Mouse (Mus musculus): Measurements from ENCODE around the gene Olfr970.
"Not testable (repeated sequence)": the region's sequence is repeated elsewhere in the genome, so short reads cannot be mapped to it uniquely, and the experiment has no call there.

DNA sequence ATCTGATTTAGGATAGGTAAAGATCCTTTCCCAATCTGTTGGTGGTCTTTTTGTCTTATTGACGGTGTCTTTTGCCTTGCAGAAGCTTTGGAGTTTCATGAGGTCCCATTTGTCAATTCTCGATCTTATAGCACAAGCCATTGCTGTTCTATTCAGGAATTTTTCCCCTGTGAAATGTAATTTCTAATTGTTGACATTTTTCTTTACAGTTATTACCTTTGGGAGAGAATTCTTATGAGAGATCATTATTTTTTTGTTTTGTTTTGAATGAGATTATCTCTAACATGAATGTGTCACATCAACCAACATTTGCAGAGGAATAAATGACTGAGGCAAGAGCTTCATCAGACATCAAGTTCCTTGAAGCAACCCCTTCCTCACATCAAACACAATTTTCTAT lies 27.9 kb downstream of the Olfr970 start, which contains the start of gene Olfr971:
- TF ChIP-seq CTCF (IDR thresholded peaks at IDR 0.05; ENCODE audit: control insufficient read depth, insufficient read depth, insufficient read length); MAX (IDR thresholded peaks at IDR 0.05); USF1 (IDR thresholded peaks at IDR 0.05; ENCODE audit: low read depth); MYOG (IDR thresholded peaks at IDR 0.05; ENCODE audit: control insufficient read depth, extremely low read depth, insufficient read length); MYOD1 (IDR thresholded peaks at IDR 0.05; ENCODE audit: control insufficient read depth, insufficient read length, low read depth); FOSL1 (IDR thresholded peaks at IDR 0.05; ENCODE audit: insufficient read depth, low read length, poor library complexity, severe bottlenecking): not testable (repeated sequence)
